Mouse (Mus musculus) hindbrain, postnatal 0 days (tissue): ENCODE measurements at regions not wholly inside any gene's neighbourhood (a gene's known extent, or its start where the extent isn't known, plus 50 kb on each side); places are given as distances from the start of the nearest gene placed in this dataset.

ENCODE experiments used
- ATAC-seq: fragments of 200-750 bp; cut with Nextera tagmentation; 2 replicates; pipeline ENCODE4 v1.8.0; 2017; ENCODE audit warnings: mild to moderate bottlenecking, moderate TSS enrichment, moderate library complexity
- DNase-seq: peaks from one replicate; pipeline ENCODE4 v3.0.0-alpha.2; 2015; ENCODE audit warnings: low spot score
- H3K27ac ChIP-seq: fragments of 300-500 bp; sonication (generic); 2 replicates; pipeline ENCODE4 v1.5.1; 2014; ENCODE audit warnings: mild to moderate bottlenecking
- H3K27me3 ChIP-seq: fragments of 300-500 bp; sonication (generic); 2 replicates; pipeline ENCODE4 v1.6.1; 2014; ENCODE audit warnings: low read length, mixed read lengths; ENCODE audit not compliant: insufficient read depth
- H3K36me3 ChIP-seq: fragments of 300-500 bp; sonication (generic); 2 replicates; pipeline ENCODE4 v1.6.1; 2014; ENCODE audit warnings: low read length, mixed read lengths; ENCODE audit not compliant: insufficient read depth
- H3K4me1 ChIP-seq: fragments of 300-500 bp; sonication (generic); 2 replicates; pipeline ENCODE4 v1.6.1; 2014; ENCODE audit warnings: antibody characterized with exemption, low read length, mixed read lengths; ENCODE audit not compliant: insufficient read depth
- H3K4me2 ChIP-seq: fragments of 300-500 bp; sonication (generic); 2 replicates; pipeline ENCODE4 v1.6.1; 2014; ENCODE audit warnings: low read depth, mild to moderate bottlenecking, low read length, moderate library complexity, mixed read lengths
- H3K4me3 ChIP-seq: fragments of 300-500 bp; sonication (generic); 2 replicates; pipeline ENCODE4 v1.5.1; 2014; ENCODE audit warnings: low read length
- H3K9ac ChIP-seq: fragments of 300-500 bp; sonication (generic); replicated peaks from 2 replicates; pipeline ENCODE4 v1.6.1; 2014; ENCODE audit warnings: mild to moderate bottlenecking, low read length, moderate library complexity, mixed read lengths
- H3K9me3 ChIP-seq: fragments of 300-500 bp; sonication (generic); 2 replicates; pipeline ENCODE4 v1.6.1; 2016; ENCODE audit warnings: low read length, mixed read lengths
- CTCF ChIP-seq: IDR thresholded peaks from 2 replicates; pipeline ENCODE4 v1.5.1; 2016; ENCODE audit warnings: antibody characterized with exemption, control low read depth, low read depth
- WGBS: fragments of 180-500 bp; shearing (Covaris S2); extraction: QIAGEN DNeasy Blood & Tissue Kit; methylation state at CpG from one replicate; pipeline ENCODE4 v1.1.7; 2014; 5-methylcytosine and 5-hydroxymethylcytosine counted together

- Histone ChIP-seq H3K27me3 (no peaks in the 10 kb centered on the region), H3K4me2 (no peak overlapping the region), H3K27ac (no peak overlapping the region), H3K9ac (no peak overlapping the region), H3K4me1 (no peaks in the 10 kb centered on the region), H3K36me3 (no peaks in the 10 kb centered on the region), H3K4me3 (no peak overlapping the region), H3K9me3 (no peaks in the 10 kb centered on the region)
- ATAC-seq (no peak), DNase-seq (no peak)
- TF ChIP-seq CTCF: no peak
Observed at GRCm38 (mm10) chr11:31540816-31541215, 130.9 kb downstream of the Bod1 start.

GRCm38 (mm10) chr11:31531416-31531815 is 140.3 kb downstream of the Bod1 start:
- H3K36me3 ChIP-seq: no peaks in the 10 kb centered on the region
- no peak overlapping the region for H3K4me2 ChIP-seq
- no peaks in the 10 kb centered on the region for H3K9me3 ChIP-seq
- H3K9ac ChIP-seq: no peak overlapping the region
- ATAC-seq (no peak), DNase-seq (no peak)
- no peak for TF ChIP-seq CTCF
- whole genome bisulfite sequencing: 96% methylated on average over 2 of the region's 2 CpGs
- no peaks in the 10 kb centered on the region for H3K27me3 ChIP-seq
- no peak overlapping the region for H3K27ac ChIP-seq
- no peak overlapping the region for H3K4me3 ChIP-seq
- no peaks in the 10 kb centered on the region for H3K4me1 ChIP-seq

GRCm38 (mm10) chr11:31530851-31531250 is 140.8 kb downstream of the Bod1 start:
- no peak for DNase-seq
- Histone ChIP-seq H3K4me2 (no peak overlapping the region), H3K4me3 (no peak overlapping the region), H3K9me3 (no peaks in the 10 kb centered on the region), H3K9ac (no peak overlapping the region), H3K36me3 (no peaks in the 10 kb centered on the region), H3K27ac (no peak overlapping the region), H3K4me1 (no peaks in the 10 kb centered on the region), H3K27me3 (no peaks in the 10 kb centered on the region)
- ATAC-seq: no peak
- TF ChIP-seq CTCF: no peak
- 89% methylated on average over 3 of the region's 3 CpGs for WGBS

- no peaks in the 10 kb centered on the region for H3K4me1 ChIP-seq
- H3K4me3 ChIP-seq: no peak overlapping the region
- no peak for TF ChIP-seq CTCF
- WGBS: 92% methylated on average over 2 of the region's 2 CpGs
- ATAC-seq (no peak), DNase-seq (no peak)
- H3K27ac ChIP-seq: no peak overlapping the region
- no peaks in the 10 kb centered on the region for H3K27me3 ChIP-seq
- H3K4me2 ChIP-seq: no peak overlapping the region
- H3K9me3 ChIP-seq: no peaks in the 10 kb centered on the region
- no peak overlapping the region for H3K9ac ChIP-seq
- no peaks in the 10 kb centered on the region for H3K36me3 ChIP-seq
Observed at GRCm38 (mm10) chr11:31529686-31530085, 142.0 kb downstream of the Bod1 start.

- H3K9ac ChIP-seq: no peak overlapping the region
- H3K9me3 ChIP-seq: no peaks in the 10 kb centered on the region
- DNase-seq (no peak), ATAC-seq (no peak)
- H3K4me1 ChIP-seq: no peaks in the 10 kb centered on the region
- no peak overlapping the region for H3K4me2 ChIP-seq
- H3K4me3 ChIP-seq: no peak overlapping the region
- 94% methylated on average over 2 of the region's 2 CpGs for WGBS
- no peak for TF ChIP-seq CTCF
- no peaks in the 10 kb centered on the region for H3K36me3 ChIP-seq
- no peaks in the 10 kb centered on the region for H3K27me3 ChIP-seq
- H3K27ac ChIP-seq: no peak overlapping the region
Observed at GRCm38 (mm10) chr11:31524708-31525107, 147.0 kb downstream of the Bod1 start.

- ATAC-seq (no peak), DNase-seq (no peak)
- Histone ChIP-seq H3K4me2 (no peak overlapping the region), H3K27ac (no peak overlapping the region), H3K36me3 (no peaks in the 10 kb centered on the region), H3K27me3 (no peaks in the 10 kb centered on the region), H3K9ac (no peak overlapping the region), H3K9me3 (no peaks in the 10 kb centered on the region), H3K4me1 (no peaks in the 10 kb centered on the region), H3K4me3 (no peak overlapping the region)
- WGBS: 90% methylated on average over 2 of the region's 2 CpGs
- no peak for TF ChIP-seq CTCF
Observed at GRCm38 (mm10) chr11:31524065-31524618, 147.5 kb downstream of the Bod1 start.

- H3K9me3 ChIP-seq: no peaks in the 10 kb centered on the region
- H3K4me3 ChIP-seq: no peak overlapping the region
- H3K4me2 ChIP-seq: no peak overlapping the region
- no peaks in the 10 kb centered on the region for H3K4me1 ChIP-seq
- no peak overlapping the region for H3K27ac ChIP-seq
- H3K36me3 ChIP-seq: no peaks in the 10 kb centered on the region
- DNase-seq: no peak
- no peaks in the 10 kb centered on the region for H3K27me3 ChIP-seq
- no peak for ATAC-seq
- no peak for TF ChIP-seq CTCF
- no peak overlapping the region for H3K9ac ChIP-seq
- 84% methylated on average over 2 of the region's 2 CpGs for WGBS
Observed at GRCm38 (mm10) chr11:31522127-31522526, 149.6 kb downstream of the Bod1 start.
